Mouse (Mus musculus) heart, adult 18-20 months (tissue): ENCODE results near the gene Tjp3. TPM values are rescaled to one million over a fixed set of nuclear protein-coding genes. Genes with fewer than 3 reads are reported as not detected.

Experiments
- DNase-seq, 2 experiments: peaks; one replicate each; pipeline ENCODE4 v3.0.0; 2021 to 2022; ENCODE audit warnings: mixed read lengths in 1 of 2
- total RNA-seq, 2 experiments: library from RNA; stranded (reverse); gene quantifications; 2 replicates each; pipeline ENCODE4 v1.2.3; 2021

Gene Tjp3
- total RNA-seq, 2 experiments from 2014 or later, result 0.87 TPM; not detected in 1

GRCm38 (mm10) chr10:81266211-81267105 is 24.9 kb downstream of the Tjp3 start, which contains the start of the genes Mrpl54 and Apba3:
Mrpl54 (minus strand) TSS chr10:81266934.
Apba3 (plus strand) TSS chr10:81266960.
- peak; percentile 98 for DNase-seq

GRCm38 (mm10) chr10:81265540-81265939 is 25.8 kb downstream of the Tjp3 start:
- no peak for DNase-seq

GRCm38 (mm10) chr10:81261025-81261424 is 30.4 kb downstream of the Tjp3 start:
- DNase-seq, result no peak

- DNase-seq, result no peak
These were observed 32.0 kb downstream of the Tjp3 start for GRCm38 (mm10) chr10:81259225-81259884.

GRCm38 (mm10) chr10:81257158-81258039 is 34.0 kb downstream of the Tjp3 start:
- no peak for DNase-seq

- DNase-seq, result no peak
These were observed 36.5 kb downstream of the Tjp3 start for GRCm38 (mm10) chr10:81254886-81255285.

GRCm38 (mm10) chr10:81252424-81253419 is 38.7 kb downstream of the Tjp3 start, which contains the start of gene Matk:
Matk (plus strand) TSS chr10:81252935.
- no peak for DNase-seq

GRCm38 (mm10) chr10:81249442-81249841 is 41.9 kb downstream of the Tjp3 start:
- DNase-seq, result no peak

GRCm38 (mm10) chr10:81247804-81248203 is 43.6 kb downstream of the Tjp3 start:
- no peak for DNase-seq

GRCm38 (mm10) chr10:81245166-81245565 is 46.2 kb downstream of the Tjp3 start:
- no peak for DNase-seq

GRCm38 (mm10) chr10:81244595-81244994 is 46.8 kb downstream of the Tjp3 start:
- peak; percentile 70 to 85 for DNase-seq

- no peak for DNase-seq
These were observed 47.2 kb downstream of the Tjp3 start for GRCm38 (mm10) chr10:81244146-81244545.

- no peak for DNase-seq
These were observed 49.4 kb downstream of the Tjp3 start for GRCm38 (mm10) chr10:81242021-81242420.

GRCm38 (mm10) chr10:81240876-81241275 is 50.5 kb downstream of the Tjp3 start:
- peak in 1 of 2 experiments; percentile 55 for DNase-seq

- no peak for DNase-seq
These were observed 52.8 kb downstream of the Tjp3 start for GRCm38 (mm10) chr10:81238618-81239017.

- no peak for DNase-seq
These were observed 54.7 kb downstream of the Tjp3 start for GRCm38 (mm10) chr10:81236471-81237268.

- DNase-seq, result no peak
These were observed 57.2 kb downstream of the Tjp3 start for GRCm38 (mm10) chr10:81234206-81234605.

- peak in 1 of 2 experiments; percentile 17 for DNase-seq
These were observed 58.2 kb downstream of the Tjp3 start for GRCm38 (mm10) chr10:81233226-81233585.

GRCm38 (mm10) chr10:81232580-81233225 is 58.7 kb downstream of the Tjp3 start, which contains the start of gene Zfr2:
Zfr2 (plus strand) TSS chr10:81233155.
- DNase-seq, result peak; percentile 84 to 86
